Mouse (Mus musculus) intestine, embryonic 16.5 days (tissue): ENCODE results near the gene Prss21. TPM values are rescaled to one million over a fixed set of nuclear protein-coding genes. Genes with fewer than 3 reads are reported as not detected.

Experiments used
- ATAC-seq: fragments of 200-750 bp; cut with Nextera tagmentation; 2 replicates; pipeline ENCODE4 v1.8.0; 2017; ENCODE audit warnings: moderate TSS enrichment, moderate library complexity
- H3K27ac ChIP-seq: fragments of 300-500 bp; sonication (generic); 2 replicates; pipeline ENCODE4 v1.5.1; 2014; ENCODE audit warnings: mild to moderate bottlenecking, low read length
- H3K27me3 ChIP-seq: fragments of 300-500 bp; sonication (generic); replicated peaks from 2 replicates; pipeline ENCODE4 v1.6.1; 2014; ENCODE audit warnings: low read length, control low read depth, mixed read lengths; ENCODE audit not compliant: control insufficient read depth, insufficient read depth
- H3K36me3 ChIP-seq: fragments of 300-500 bp; sonication (generic); 2 replicates; pipeline ENCODE4 v1.6.1; 2014; ENCODE audit warnings: low read length, control low read depth; ENCODE audit not compliant: control insufficient read depth, insufficient read depth
- H3K4me1 ChIP-seq: fragments of 300-500 bp; sonication (generic); 2 replicates; pipeline ENCODE4 v1.6.1; 2014; ENCODE audit warnings: low read length, control low read depth, mixed read lengths; ENCODE audit not compliant: control insufficient read depth, insufficient read depth
- H3K4me2 ChIP-seq: fragments of 300-500 bp; sonication (generic); 2 replicates; pipeline ENCODE4 v1.6.1; 2014; ENCODE audit warnings: low read depth, low read length, control low read depth
- H3K4me3 ChIP-seq: fragments of 300-500 bp; sonication (generic); 2 replicates; pipeline ENCODE4 v1.5.1; 2014; ENCODE audit warnings: mild to moderate bottlenecking, low read length
- H3K9ac ChIP-seq: fragments of 300-500 bp; sonication (generic); 2 replicates; pipeline ENCODE4 v1.6.1; 2014; ENCODE audit warnings: low read depth, low read length
- H3K9me3 ChIP-seq: fragments of 300-500 bp; sonication (generic); 2 replicates; pipeline ENCODE4 v1.6.1; 2016; ENCODE audit warnings: low read length, control low read depth; ENCODE audit not compliant: control insufficient read depth
- whole genome bisulfite sequencing: fragments of 180-500 bp; shearing (Covaris S2); extraction: QIAGEN DNeasy Blood & Tissue Kit; methylation state at CpG from one replicate; pipeline ENCODE4 v1.1.7; 2014; 5-methylcytosine and 5-hydroxymethylcytosine counted together
- polyA plus RNA-seq: library from polyadenylated mRNA; unstranded; fragments of >200 nt; fragmentation: Nextera tagmentation; extraction: Ambion mirVana; gene quantifications from 2 replicates; pipeline ENCODE4 v1.2.1, GENCODE M21; 2015

The Prss21 gene
- polyA plus RNA-seq, 1 experiment from 2014 or later, result not detected

GRCm38 (mm10) chr17:23853292-23853691 lies 14.6 kb upstream of the Prss21 start:
- Histone ChIP-seq H3K9ac (no peak overlapping the region), H3K4me2 (no peak overlapping the region), H3K27me3 (no peaks in the 10 kb centered on the region), H3K9me3 (no peaks in the 10 kb centered on the region), H3K27ac (no peak overlapping the region), H3K4me1 (0 out of 2 replicates have a peak, but pooled peaks cover 2% of the 10 kb centered on the region), H3K36me3 (no peaks in the 10 kb centered on the region), H3K4me3 (no peak overlapping the region)
- 32% methylated on average over 5 of the region's 5 CpGs for WGBS
- 0 out of 2 replicates have a peak, but pooled peaks have one; percentile 17 for ATAC-seq

GRCm38 (mm10) chr17:23854229-23854765 lies 13.6 kb upstream of the Prss21 start:
- H3K9me3 ChIP-seq, result no peaks in the 10 kb centered on the region
- H3K36me3 ChIP-seq, result no peaks in the 10 kb centered on the region
- ATAC-seq, result no peak
- H3K4me3 ChIP-seq, result no peak overlapping the region
- no peak overlapping the region for H3K27ac ChIP-seq
- WGBS, result 85% methylated on average over 10 of the region's 10 CpGs
- H3K9ac ChIP-seq, result no peak overlapping the region
- H3K27me3 ChIP-seq, result no peaks in the 10 kb centered on the region
- H3K4me2 ChIP-seq, result no peak overlapping the region
- 0 out of 2 replicates have a peak, but pooled peaks cover 2% of the 10 kb centered on the region for H3K4me1 ChIP-seq

DNA sequence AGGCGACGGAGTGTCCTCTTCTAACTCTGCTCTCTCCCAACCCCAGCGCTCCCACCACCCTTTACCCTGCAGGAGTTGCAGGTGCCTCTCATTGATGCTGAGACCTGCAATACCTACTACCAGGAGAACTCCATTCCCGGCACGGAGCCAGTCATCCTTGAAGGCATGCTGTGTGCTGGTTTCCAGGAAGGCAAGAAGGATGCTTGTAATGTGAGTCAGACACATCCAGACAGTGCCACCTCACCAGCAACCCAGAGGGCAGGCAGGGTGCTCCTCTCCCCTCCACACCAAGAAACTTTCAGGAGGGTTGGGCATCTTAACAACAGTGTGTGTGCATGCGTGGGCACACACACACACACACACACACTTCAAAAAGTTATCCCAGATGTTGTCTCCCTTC lies 10.7 kb upstream of the Prss21 start:
- H3K27ac ChIP-seq, result no peak overlapping the region
- 0 out of 2 replicates have a peak, but pooled peaks cover 2% of the 10 kb centered on the region for H3K4me1 ChIP-seq
- no peak overlapping the region for H3K4me2 ChIP-seq
- H3K9me3 ChIP-seq, result no peaks in the 10 kb centered on the region
- 88% methylated on average over 6 of the region's 6 CpGs for whole genome bisulfite sequencing
- H3K27me3 ChIP-seq, result no peaks in the 10 kb centered on the region
- no peak for ATAC-seq
- no peak overlapping the region for H3K4me3 ChIP-seq
- H3K9ac ChIP-seq, result no peak overlapping the region
- no peaks in the 10 kb centered on the region for H3K36me3 ChIP-seq

DNA sequence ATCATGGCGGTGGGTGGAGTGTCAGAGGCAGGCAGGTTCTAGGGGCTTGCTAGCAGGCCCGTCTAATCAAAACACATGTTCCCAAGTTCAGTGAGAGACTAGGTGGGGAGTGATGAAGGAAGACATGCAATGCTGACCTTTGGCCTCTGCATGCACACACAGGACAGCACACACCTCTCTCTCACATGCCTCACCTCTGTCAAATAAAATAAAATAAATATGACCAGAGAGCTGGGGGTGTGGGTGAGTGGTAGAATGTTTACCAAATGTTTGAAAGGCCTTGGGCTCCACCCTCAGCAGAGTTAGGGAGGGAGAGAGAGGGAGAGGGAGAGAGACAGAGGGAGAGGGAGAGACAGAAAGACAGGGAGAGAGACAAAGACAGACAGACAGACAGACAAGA lies 9.9 kb upstream of the Prss21 start:
- H3K27me3 ChIP-seq, result no peaks in the 10 kb centered on the region
- H3K4me2 ChIP-seq, result no peak overlapping the region
- H3K9ac ChIP-seq, result no peak overlapping the region
- H3K4me3 ChIP-seq, result no peak overlapping the region
- 0 out of 2 replicates have a peak, but pooled peaks cover 2% of the 10 kb centered on the region for H3K4me1 ChIP-seq
- ATAC-seq, result peak; percentile 63; the same call in 1 of the 2 replicates
- H3K36me3 ChIP-seq, result no peaks in the 10 kb centered on the region
- no peak overlapping the region for H3K27ac ChIP-seq
- 49% methylated on average over 2 of the region's 2 CpGs for WGBS
- H3K9me3 ChIP-seq, result no peaks in the 10 kb centered on the region

- Histone ChIP-seq H3K4me3 (no peak overlapping the region), H3K4me1 (no peaks in the 10 kb centered on the region), H3K36me3 (no peaks in the 10 kb centered on the region), H3K4me2 (no peak overlapping the region), H3K27me3 (no peaks in the 10 kb centered on the region), H3K27ac (no peak overlapping the region), H3K9ac (no peak overlapping the region), H3K9me3 (no peaks in the 10 kb centered on the region; the same call in 1 of the 2 replicates)
- no peak for ATAC-seq
- WGBS, result 89% methylated on average over 4 of the region's 4 CpGs
Measured at GRCm38 (mm10) chr17:23862926-23863325, 4.9 kb upstream of the Prss21 start.

- ATAC-seq, result no peak
- H3K27me3 ChIP-seq, result no peaks in the 10 kb centered on the region
- H3K4me3 ChIP-seq, result no peak overlapping the region
- H3K27ac ChIP-seq, result no peak overlapping the region
- no peaks in the 10 kb centered on the region for H3K4me1 ChIP-seq
- 92% methylated on average over 11 of the region's 11 CpGs for WGBS
- no peak overlapping the region for H3K9ac ChIP-seq
- H3K36me3 ChIP-seq, result no peaks in the 10 kb centered on the region
- no peak overlapping the region for H3K4me2 ChIP-seq
- H3K9me3 ChIP-seq, result no peaks in the 10 kb centered on the region; the same call in 1 of the 2 replicates
Measured at GRCm38 (mm10) chr17:23868513-23868912, 657 bp downstream of the Prss21 start.

DNA sequence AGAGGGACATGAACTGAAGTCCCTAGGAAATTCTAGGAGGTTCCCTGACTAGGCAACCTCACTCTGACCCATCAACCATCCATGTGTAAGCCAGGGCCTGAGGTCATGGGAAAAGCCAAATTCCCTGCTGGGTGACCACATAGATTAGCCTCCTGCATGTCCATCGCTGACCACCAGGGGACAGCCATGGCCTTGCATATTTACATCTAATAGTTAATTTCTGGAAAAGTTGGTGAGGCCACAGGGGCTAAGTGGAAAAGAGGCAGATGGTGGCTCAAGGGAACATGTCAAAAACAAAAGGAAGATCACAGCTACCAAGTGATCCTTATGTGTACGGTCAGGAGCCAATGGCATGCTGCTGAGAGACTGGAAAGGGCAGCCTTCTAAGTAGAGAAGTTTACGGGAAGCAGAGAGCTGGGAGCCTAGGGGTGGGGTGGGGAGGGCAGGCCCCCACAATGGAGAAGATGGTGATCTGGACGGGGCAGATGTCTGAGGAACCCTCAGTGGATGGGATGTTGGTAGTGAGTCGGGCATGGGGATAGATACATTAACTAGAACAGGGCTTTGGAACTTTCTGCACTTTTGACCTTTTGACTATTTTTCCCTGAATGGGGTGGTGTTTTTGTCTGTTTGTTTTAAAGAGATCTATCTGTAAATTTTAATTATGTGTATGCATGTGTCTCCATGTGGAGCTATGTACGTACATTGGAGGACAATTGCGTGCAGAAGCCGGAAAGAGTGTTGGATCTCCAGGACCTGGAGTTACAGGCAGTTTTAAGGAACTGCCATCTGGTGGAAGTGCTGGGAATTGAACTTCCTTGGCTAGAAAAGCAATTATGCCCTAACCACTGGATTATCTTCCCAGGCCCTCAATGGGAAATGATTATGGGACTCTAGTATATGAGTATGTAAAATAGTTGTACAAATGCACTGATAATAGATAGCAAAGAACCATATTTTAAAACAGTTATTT lies 6.3 kb downstream of the Prss21 start:
- no peak overlapping the region for H3K4me2 ChIP-seq
- ATAC-seq, result peak; percentile 31
- no peaks in the 10 kb centered on the region for H3K36me3 ChIP-seq
- no peak overlapping the region for H3K27ac ChIP-seq
- H3K4me1 ChIP-seq, result peaks cover 3% of the 10 kb centered on the region; the same call in 1 of the 2 replicates
- no peak overlapping the region for H3K4me3 ChIP-seq
- H3K9ac ChIP-seq, result 0 out of 2 replicates have a peak overlapping the region, but pooled peaks have one; percentile 9
- no peaks in the 10 kb centered on the region for H3K9me3 ChIP-seq
- 41% methylated on average over 8 of the region's 8 CpGs for WGBS
- no peaks in the 10 kb centered on the region for H3K27me3 ChIP-seq

DNA sequence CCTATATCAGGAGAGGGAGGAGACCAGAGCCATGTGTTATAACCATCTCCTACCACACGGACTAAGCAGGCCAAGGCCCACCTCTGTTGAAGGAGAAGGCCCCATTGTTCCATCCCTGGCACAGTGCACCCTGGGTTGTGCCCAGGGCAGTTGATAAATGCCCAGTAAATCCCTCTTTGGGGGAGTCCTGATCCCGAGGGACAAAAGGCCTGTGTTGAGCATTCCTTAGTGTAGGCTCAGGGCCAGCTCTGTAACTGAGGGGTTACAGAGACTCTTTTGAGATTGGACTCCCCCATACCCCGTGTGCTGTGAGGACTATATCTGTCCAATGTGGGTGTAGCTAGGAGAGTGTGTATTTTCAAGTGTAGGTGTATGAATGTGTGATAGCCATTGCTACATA lies 8.9 kb downstream of the Prss21 start:
- no peaks in the 10 kb centered on the region for H3K36me3 ChIP-seq
- no peaks in the 10 kb centered on the region for H3K9me3 ChIP-seq
- no peak overlapping the region for H3K4me2 ChIP-seq
- 63% methylated on average over 3 of the region's 3 CpGs for WGBS
- H3K4me3 ChIP-seq, result no peak overlapping the region
- no peak overlapping the region for H3K9ac ChIP-seq
- no peak overlapping the region for H3K27ac ChIP-seq
- no peaks in the 10 kb centered on the region for H3K27me3 ChIP-seq
- H3K4me1 ChIP-seq, result peaks cover 3% of the 10 kb centered on the region; the same call in 1 of the 2 replicates
- ATAC-seq, result peak; percentile 37; the same call in 1 of the 2 replicates

DNA sequence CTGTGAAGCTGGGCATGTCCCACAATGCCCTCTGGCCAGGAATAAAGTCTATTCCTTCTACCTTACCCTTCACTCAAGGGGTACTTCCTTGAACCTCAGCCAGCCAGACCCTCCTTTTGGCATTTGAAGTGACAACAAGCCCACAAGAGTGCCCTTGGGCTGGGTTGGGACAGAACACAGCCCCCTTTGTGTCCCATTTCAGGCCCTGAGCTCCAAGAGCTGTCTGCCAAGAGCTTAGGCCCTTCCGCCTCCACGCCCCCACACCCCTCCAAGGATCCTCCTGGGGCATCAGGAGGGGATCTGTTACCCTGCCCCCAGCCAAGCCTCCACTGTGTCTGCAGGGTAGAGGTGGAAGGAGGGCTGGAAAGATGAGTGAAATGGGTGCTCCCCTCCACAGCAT lies 9.3 kb downstream of the Prss21 start:
- H3K9ac ChIP-seq, result no peak overlapping the region
- H3K4me1 ChIP-seq, result peaks cover 3% of the 10 kb centered on the region; the same call in 1 of the 2 replicates
- no peak overlapping the region for H3K27ac ChIP-seq
- WGBS, result 72% methylated on average over 2 of the region's 2 CpGs
- no peaks in the 10 kb centered on the region for H3K36me3 ChIP-seq
- no peak overlapping the region for H3K4me3 ChIP-seq
- H3K9me3 ChIP-seq, result no peaks in the 10 kb centered on the region
- H3K27me3 ChIP-seq, result no peaks in the 10 kb centered on the region
- no peak for ATAC-seq
- H3K4me2 ChIP-seq, result no peak overlapping the region
